Mouse (Mus musculus) midbrain, embryonic 16.5 days (tissue): ENCODE measurements around the gene Tmcc3. TPM values are rescaled to one million over a fixed set of nuclear protein-coding genes. Genes with fewer than 3 reads are reported as not detected.
"Not testable (repeated sequence)": the region's sequence is repeated elsewhere in the genome, so short reads cannot be mapped to it uniquely, and the experiment has no call there.

Experiments
- ATAC-seq: fragments of 200-750 bp; cut with Nextera tagmentation; 2 replicates; pipeline ENCODE4 v1.8.0; 2017; ENCODE audit warnings: moderate TSS enrichment
- H3K27ac ChIP-seq: fragments of 300-500 bp; sonication (generic); 2 replicates; pipeline ENCODE4 v1.5.1; 2014; ENCODE audit warnings: mild to moderate bottlenecking, low read length, mixed read lengths
- H3K27me3 ChIP-seq: fragments of 300-500 bp; sonication (generic); 2 replicates; pipeline ENCODE4 v1.6.1; 2014; ENCODE audit warnings: low read depth, low read length, mixed read lengths; ENCODE audit not compliant: control insufficient read depth, insufficient read depth
- H3K36me3 ChIP-seq: fragments of 300-500 bp; sonication (generic); 2 replicates; pipeline ENCODE4 v1.6.1; 2014; ENCODE audit warnings: mild to moderate bottlenecking, low read length, moderate library complexity, mixed read lengths; ENCODE audit not compliant: control insufficient read depth, insufficient read depth
- H3K4me1 ChIP-seq: fragments of 300-500 bp; sonication (generic); 2 replicates; pipeline ENCODE4 v1.6.1; 2014; ENCODE audit warnings: mild to moderate bottlenecking, low read length, mixed read lengths; ENCODE audit not compliant: control insufficient read depth, insufficient read depth
- H3K4me2 ChIP-seq: fragments of 300-500 bp; sonication (generic); 2 replicates; pipeline ENCODE4 v1.6.1; 2014; ENCODE audit warnings: mild to moderate bottlenecking, low read length, mixed read lengths
- H3K4me3 ChIP-seq: fragments of 300-500 bp; sonication (generic); 2 replicates; pipeline ENCODE4 v1.5.1; 2014; ENCODE audit warnings: low read depth, mild to moderate bottlenecking, low read length, moderate library complexity, mixed read lengths
- H3K9ac ChIP-seq: fragments of 300-500 bp; sonication (generic); 2 replicates; pipeline ENCODE4 v1.6.1; 2014; ENCODE audit warnings: low read depth, low read length, mixed read lengths
- H3K9me3 ChIP-seq: fragments of 300-500 bp; sonication (generic); replicated peaks from 2 replicates; pipeline ENCODE4 v1.6.1; 2014; ENCODE audit warnings: mild to moderate bottlenecking, low read length, mixed read lengths; ENCODE audit not compliant: control insufficient read depth, poor library complexity, severe bottlenecking
- WGBS: fragments of 180-500 bp; shearing (Covaris S2); extraction: QIAGEN DNeasy Blood & Tissue Kit; methylation state at CpG from one replicate; pipeline ENCODE4 v1.1.7; 2014; 5-methylcytosine and 5-hydroxymethylcytosine counted together
- polyA plus RNA-seq: library from polyadenylated mRNA; unstranded; fragments of >200 nt; fragmentation: Nextera tagmentation; extraction: Ambion mirVana; gene quantifications from 2 replicates; pipeline ENCODE4 v1.2.1, GENCODE M21; 2015

The Tmcc3 gene
- polyA plus RNA-seq, 1 experiment from 2014 or later: 16.4 TPM

- ATAC-seq: no peak
- Histone ChIP-seq H3K27me3 (no peaks in the 10 kb centered on the region), H3K9me3 (no peaks in the 10 kb centered on the region), H3K27ac (no peak overlapping the region), H3K4me3 (no peak overlapping the region), H3K4me1 (peaks cover 2% of the 10 kb centered on the region; the same call in 1 of the 2 replicates), H3K9ac (no peak overlapping the region), H3K36me3 (no peaks in the 10 kb centered on the region), H3K4me2 (no peak overlapping the region)
- 71% methylated on average over 8 of the region's 8 CpGs for WGBS
Observed at GRCm38 (mm10) chr10:94575958-94576357, 264.2 kb downstream of the Tmcc3 start.

DNA sequence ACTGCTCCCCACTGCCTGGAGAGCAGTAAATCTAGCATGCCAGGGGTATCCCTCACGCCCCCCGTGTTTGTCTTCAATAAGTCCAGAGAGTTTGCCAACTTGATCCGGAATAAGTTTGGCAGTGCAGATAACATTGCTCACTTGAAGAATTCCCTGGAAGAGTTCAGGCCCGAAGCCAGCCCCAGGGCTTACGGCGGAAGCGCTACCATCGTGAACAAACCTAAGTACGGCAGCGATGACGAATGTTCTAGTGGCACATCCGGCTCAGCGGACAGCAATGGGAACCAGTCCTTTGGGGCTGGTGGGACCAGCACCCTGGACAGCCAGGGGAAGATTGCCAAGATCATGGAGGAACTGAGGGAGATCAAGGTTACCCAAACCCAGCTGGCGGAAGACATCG, 267.1 kb downstream of the Tmcc3 start:
- 94% methylated on average over 15 of the region's 15 CpGs for WGBS
- no peak overlapping the region for H3K4me3 ChIP-seq
- no peaks in the 10 kb centered on the region for H3K27me3 ChIP-seq
- H3K4me2 ChIP-seq: no peak overlapping the region
- no peak overlapping the region for H3K27ac ChIP-seq
- H3K4me1 ChIP-seq: peaks cover 2% of the 10 kb centered on the region
- no peaks in the 10 kb centered on the region for H3K36me3 ChIP-seq
- no peaks in the 10 kb centered on the region for H3K9me3 ChIP-seq
- ATAC-seq: no peak
- no peak overlapping the region for H3K9ac ChIP-seq

GRCm38 (mm10) chr10:94581384-94581783, 269.6 kb downstream of the Tmcc3 start:
- Histone ChIP-seq H3K4me2 (no peak overlapping the region), H3K27ac (no peak overlapping the region), H3K9me3 (no peaks in the 10 kb centered on the region), H3K27me3 (no peaks in the 10 kb centered on the region), H3K4me1 (peaks cover 18% of the 10 kb centered on the region), H3K36me3 (no peaks in the 10 kb centered on the region), H3K4me3 (no peak overlapping the region), H3K9ac (no peak overlapping the region)
- 91% methylated on average over 3 of the region's 3 CpGs for WGBS
- no peak for ATAC-seq

DNA sequence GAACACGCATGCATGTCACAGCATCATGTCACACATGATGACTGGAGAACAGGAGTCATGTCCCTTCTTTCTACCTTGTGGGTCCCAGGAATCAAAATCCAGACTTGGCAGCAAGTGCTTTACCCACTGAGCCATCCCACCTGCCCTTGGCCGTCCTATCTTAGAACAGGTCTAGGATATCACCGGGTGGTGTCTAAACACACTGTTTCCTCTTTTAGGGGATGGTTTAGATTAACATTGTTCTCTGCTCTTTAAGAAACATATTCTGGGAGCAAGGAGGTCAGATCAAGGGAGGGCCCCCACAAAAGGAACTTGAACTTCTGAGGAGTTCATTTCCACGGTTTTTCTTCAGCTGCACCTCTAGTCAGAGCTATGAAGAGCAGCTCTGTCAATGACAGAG, 272.0 kb downstream of the Tmcc3 start:
- H3K9me3 ChIP-seq: no peaks in the 10 kb centered on the region
- ATAC-seq: no peak
- peaks cover 18% of the 10 kb centered on the region for H3K4me1 ChIP-seq
- no peaks in the 10 kb centered on the region for H3K36me3 ChIP-seq
- H3K9ac ChIP-seq: no peak overlapping the region
- H3K27me3 ChIP-seq: no peaks in the 10 kb centered on the region
- H3K4me2 ChIP-seq: no peak overlapping the region
- H3K27ac ChIP-seq: peak overlapping the region; percentile 87
- no peak overlapping the region for H3K4me3 ChIP-seq
- WGBS: 66% methylated on average over 4 of the region's 4 CpGs

DNA sequence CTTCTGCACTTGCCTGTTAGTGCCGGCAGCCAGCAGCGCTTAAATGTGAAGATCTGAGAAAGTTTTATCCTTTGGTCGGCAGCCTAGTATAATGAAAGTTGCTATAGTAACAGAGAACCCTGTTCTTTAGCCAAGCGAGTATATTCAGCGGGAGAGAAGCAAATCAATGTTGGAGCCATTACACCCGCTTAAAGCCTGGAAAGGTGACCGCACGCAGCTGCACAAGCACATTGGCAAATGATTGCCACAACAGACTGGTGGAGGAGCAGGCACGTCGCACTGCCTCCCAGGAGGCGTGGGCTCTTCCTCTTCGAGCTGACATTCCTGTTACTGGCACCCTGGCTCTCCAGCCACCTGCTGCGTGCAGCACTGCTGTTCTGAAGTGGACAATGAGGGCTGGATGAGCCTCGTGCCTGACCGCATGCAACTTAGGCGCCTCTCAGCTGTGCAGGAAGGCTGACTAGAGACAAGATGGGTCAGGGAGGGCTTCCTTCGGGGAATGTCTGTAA, 273.2 kb downstream of the Tmcc3 start:
- Histone ChIP-seq H3K9me3 (no peaks in the 10 kb centered on the region), H3K4me1 (peaks cover 18% of the 10 kb centered on the region), H3K36me3 (no peaks in the 10 kb centered on the region), H3K27me3 (no peaks in the 10 kb centered on the region), H3K4me3 (0 out of 2 replicates have a peak overlapping the region, but pooled peaks have one; percentile 8), H3K9ac (peak overlapping the region; percentile 45; the same call in 1 of the 2 replicates), H3K4me2 (peak overlapping the region; percentile 52), H3K27ac (peak overlapping the region; percentile 87)
- WGBS: 6% methylated on average over 17 of the region's 17 CpGs
- peak; percentile 81 for ATAC-seq

GRCm38 (mm10) chr10:94585819-94586218, 274.1 kb downstream of the Tmcc3 start:
- no peak overlapping the region for H3K4me2 ChIP-seq
- ATAC-seq: 0 out of 2 replicates have a peak, but pooled peaks have one; percentile 5

GRCm38 (mm10) chr10:94588976-94589375, 277.2 kb downstream of the Tmcc3 start:
- H3K4me3 ChIP-seq: no peak overlapping the region
- no peak overlapping the region for H3K27ac ChIP-seq
- H3K27me3 ChIP-seq: no peaks in the 10 kb centered on the region
- 92% methylated on average over 5 of the region's 5 CpGs for WGBS
- no peak overlapping the region for H3K4me2 ChIP-seq
- H3K36me3 ChIP-seq: no peaks in the 10 kb centered on the region
- no peak overlapping the region for H3K9ac ChIP-seq
- H3K4me1 ChIP-seq: peaks cover 17% of the 10 kb centered on the region
- ATAC-seq: no peak
- no peaks in the 10 kb centered on the region for H3K9me3 ChIP-seq

More at GRCm38 (mm10) chr10:94585819-94586218, 274.1 kb downstream of the Tmcc3 start:
- Histone ChIP-seq H3K4me1 (peaks cover 18% of the 10 kb centered on the region), H3K9ac (no peak overlapping the region), H3K36me3 (no peaks in the 10 kb centered on the region), H3K4me3 (no peak overlapping the region), H3K27me3 (no peaks in the 10 kb centered on the region), H3K9me3 (no peaks in the 10 kb centered on the region), H3K27ac (peak overlapping the region; percentile 87)
- 69% methylated on average over 8 of the region's 8 CpGs for WGBS

GRCm38 (mm10) chr10:94595705-94596104, 284.0 kb downstream of the Tmcc3 start:
- Histone ChIP-seq H3K4me2 (no peak overlapping the region), H3K27me3 (no peaks in the 10 kb centered on the region), H3K27ac (no peak overlapping the region), H3K9me3 (no peaks in the 10 kb centered on the region), H3K4me3 (no peak overlapping the region), H3K9ac (no peak overlapping the region), H3K36me3 (no peaks in the 10 kb centered on the region), H3K4me1 (no peaks in the 10 kb centered on the region)
- ATAC-seq: no peak
- 76% methylated on average over 9 of the region's 9 CpGs for WGBS

DNA sequence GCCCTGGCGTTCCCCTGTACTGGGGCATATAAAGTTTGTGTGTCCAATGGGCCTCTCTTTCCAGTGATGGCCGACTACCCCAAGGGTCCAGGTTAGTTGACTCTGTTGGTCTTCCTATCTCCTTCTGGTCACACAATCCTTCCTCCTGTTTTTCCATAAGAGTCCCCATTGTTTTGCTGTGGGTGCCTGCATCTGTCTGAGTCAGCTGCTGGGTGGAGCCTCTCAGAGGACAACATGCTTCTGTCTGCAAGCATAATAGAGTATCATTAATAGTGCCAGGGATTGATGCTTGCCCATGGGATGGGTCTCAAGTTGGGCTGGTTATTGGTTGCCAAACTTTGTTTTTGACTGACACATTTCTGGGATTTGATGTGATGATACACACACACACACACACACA, 288.1 kb downstream of the Tmcc3 start:
- not testable (repeated sequence) for H3K4me2 ChIP-seq, ATAC-seq, H3K4me3 ChIP-seq, H3K27ac ChIP-seq, H3K9ac ChIP-seq, H3K4me1 ChIP-seq, H3K36me3 ChIP-seq, H3K27me3 ChIP-seq, H3K9me3 ChIP-seq
- 93% methylated on average over 1 of the region's 2 CpGs for WGBS
